Mouse (Mus musculus) CD8-positive naive resting alpha-beta T cell, adult 2 months (primary cell): ENCODE results near the gene Lhx8.

Experiments used
- DNase-seq, 2 experiments: peaks; one replicate each; pipeline ENCODE4 v3.0.0; 2022; ENCODE audit warnings: low read depth in 2 of 2, low spot score in 2 of 2

The Lhx8 gene

GRCm38 (mm10) chr3:154327110-154327882 lies 3.2 kb downstream of the Lhx8 start:
- DNase-seq: no peak

DNA sequence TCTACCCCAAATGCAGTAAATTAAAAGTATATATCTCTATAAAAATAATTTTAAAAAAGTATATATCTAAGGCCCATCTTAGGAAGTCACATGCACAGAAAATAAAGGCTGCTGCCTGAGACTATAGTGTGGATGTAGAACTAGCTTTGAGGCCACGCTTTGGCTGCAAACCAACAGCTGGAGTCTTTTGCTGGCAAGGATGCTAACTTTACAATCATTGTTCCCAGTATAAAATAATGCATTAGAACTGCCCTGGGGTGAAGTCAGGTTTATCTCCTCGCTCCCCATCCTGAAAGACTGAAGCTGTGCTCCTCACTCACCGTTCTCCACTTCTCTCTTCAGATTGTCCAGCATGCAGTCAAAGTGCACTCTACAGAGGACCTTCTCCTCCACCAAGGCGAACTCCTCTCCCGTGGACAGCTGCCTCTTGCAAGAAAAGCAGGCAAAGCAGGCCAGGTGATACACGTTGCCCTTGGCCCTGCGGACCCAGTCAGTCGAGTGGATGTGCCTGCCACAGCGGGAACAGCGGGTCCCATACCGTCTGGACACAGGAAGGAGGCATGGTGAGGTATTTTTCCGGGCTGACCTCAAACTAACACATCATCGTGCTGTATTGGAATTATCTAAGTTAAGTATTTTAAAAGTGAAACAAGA lies 8.4 kb downstream of the Lhx8 start:
- no peak for DNase-seq

DNA sequence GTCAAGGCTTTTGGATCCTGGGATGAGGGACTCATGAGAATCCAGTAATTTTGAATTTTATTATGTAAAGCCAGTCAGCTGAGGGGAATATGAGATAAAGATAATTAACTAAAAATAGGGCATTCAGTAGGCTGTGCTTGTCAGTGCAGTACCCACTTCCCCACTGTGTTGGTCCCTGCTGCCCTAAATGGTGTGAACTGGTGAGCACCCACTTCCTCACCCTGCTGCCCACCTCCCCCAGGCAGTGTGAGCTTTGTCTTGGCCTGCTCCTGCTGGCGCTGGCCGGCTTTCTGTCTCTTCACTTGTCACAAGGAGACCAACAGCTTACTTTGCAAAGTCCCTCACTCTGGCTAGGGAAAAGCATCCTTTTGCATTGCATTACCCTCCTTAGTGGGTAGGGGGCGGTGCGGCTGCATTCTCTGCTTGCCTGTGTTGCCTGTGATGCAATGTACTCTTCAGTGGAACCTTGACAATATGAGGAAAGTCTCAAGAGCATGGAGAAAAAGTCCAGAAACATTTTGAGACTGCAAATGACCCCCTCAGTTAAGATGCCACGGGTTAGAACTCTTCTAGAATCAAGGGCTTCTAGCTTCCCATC lies 12.7 kb downstream of the Lhx8 start:
- no peak for DNase-seq

DNA sequence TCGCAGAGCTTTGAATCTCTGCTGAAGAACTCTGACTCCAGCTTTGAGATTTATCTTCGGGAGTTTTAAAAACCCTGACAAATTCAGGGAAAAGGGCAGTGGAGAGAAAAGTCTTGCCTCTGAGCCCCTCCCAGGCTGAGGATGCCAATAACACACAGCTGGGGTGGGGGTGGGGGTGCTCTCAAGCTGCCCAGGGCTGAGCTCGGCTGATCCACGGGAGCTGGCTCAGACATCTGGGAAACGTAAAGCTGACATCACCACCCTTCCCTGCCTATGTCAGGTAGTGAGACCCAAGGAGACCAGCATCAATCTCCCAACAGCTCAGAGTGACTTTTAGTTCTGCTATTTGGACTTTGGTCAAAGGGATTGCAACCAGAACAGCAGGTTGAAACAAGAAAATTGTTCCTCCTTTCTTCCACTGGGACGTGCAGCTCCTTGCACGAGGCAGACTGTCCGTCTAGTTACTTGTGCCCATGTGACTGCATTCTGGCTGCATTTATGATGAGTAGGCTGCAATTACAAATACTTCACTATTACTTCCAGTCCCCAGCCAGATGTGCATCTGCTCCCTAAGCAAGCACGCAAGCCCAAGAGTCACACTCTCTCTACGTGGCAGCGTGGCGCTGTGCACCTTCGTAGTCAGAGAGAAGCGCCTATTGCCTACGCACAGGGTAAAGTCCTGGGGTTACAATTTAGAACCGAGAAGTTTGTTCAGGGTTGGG lies 25.1 kb downstream of the Lhx8 start:
- no peak for DNase-seq

GRCm38 (mm10) chr3:154301102-154301501 lies 29.4 kb downstream of the Lhx8 start:
- DNase-seq: no peak

DNA sequence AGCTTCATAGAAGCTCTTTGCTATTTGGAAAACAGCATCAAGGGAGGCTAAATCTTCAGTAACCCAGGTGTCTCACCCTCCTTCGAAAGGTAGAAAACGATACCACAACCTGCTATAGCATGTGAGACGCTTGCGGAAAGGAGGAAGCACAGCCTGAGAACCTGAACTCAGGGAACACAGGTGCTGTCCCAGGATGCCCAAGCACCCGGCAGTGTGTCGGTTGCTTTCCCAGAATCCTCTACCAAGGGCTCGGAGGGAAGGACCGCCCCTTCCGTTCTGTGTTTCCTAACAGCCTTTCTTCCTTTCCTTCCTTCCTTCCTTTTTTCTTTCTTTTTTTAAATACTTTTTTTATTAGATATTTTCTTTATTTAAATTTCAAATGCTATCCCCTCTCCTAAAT lies 30.5 kb downstream of the Lhx8 start:
- DNase-seq: no peak

DNA sequence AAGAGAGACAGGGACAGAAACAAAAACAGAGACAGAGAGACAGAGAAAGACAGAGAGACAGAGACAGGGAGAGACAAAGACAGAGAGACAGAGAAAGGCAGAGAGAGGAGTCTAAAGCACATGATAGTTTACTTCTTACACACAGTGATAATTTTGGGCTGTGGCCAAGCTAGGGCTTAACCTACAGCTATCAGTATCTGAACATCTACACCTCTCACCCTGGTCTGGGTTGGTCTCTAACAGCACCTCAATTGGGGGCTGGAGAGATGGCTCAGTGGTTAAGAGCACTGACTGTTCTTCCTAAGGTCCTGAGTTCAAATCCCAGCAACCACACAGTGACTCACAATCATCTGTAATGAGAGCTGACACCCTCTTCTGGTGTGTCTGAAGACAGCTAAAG lies 32.0 kb downstream of the Lhx8 start:
- DNase-seq: no peak

DNA sequence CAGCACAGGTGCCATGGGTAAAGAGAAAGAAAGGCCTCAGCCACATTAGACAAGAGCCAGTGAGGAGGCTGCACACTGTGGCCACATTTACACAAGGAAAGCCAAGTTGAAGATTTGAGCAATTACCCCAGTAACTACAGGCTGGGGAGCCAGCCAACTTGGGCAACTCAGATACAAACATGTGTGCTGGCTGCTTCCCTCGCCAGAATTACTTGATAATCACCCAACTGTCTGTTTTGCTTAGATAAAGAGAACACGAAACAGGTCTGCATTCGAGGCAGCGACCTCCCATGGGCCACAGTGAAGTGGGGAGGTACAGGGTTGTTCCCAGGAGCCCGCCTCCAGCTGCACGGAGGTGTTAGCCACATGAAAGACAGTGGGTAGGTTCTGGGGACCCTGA lies 33.0 kb downstream of the Lhx8 start:
- DNase-seq: no peak

DNA sequence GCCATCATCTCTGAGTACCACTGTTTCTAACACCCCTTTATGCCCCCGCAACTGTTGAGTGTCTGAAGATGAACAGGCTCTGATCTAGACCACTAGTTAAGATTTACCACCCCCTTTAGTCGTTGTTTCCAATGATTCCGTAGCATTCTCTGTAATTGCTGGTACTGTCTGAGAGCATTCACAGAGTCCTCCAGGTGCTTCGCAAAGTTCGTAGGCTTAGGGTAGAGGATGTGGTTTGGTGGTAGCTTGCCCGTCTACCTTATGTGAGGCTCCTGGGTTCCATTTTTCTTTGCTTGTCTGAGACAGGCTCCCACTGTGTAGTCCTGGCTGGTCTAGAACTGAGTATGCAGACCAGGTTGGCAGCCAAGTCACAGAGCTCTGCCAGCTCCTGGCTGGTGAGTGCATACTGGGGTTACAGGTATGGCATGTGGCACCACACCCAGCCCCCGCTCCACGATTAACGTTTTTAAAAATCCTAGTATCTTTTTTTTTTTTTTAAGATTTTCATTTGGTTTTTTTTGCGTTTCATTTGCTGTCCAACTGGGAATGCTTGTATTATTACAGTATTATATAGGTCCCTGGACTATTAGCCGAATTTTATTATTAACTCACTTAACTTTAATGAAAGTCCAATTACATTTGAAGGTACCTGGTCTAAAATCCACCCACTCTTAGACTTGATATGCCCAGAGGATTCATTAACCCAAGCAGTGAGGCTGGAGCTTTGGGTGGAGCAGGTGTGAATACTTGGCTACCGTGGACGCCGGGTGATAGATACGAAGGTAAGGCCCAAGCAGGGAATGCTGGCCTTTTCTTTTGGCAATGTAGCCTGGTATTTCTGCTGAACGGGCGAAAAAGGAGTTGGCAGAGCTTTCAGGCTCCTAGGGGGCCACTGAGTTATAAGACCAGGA lies 35.3 kb downstream of the Lhx8 start:
- no peak for DNase-seq

- DNase-seq: no peak
Observed at GRCm38 (mm10) chr3:154293839-154294490, 36.5 kb downstream of the Lhx8 start.

DNA sequence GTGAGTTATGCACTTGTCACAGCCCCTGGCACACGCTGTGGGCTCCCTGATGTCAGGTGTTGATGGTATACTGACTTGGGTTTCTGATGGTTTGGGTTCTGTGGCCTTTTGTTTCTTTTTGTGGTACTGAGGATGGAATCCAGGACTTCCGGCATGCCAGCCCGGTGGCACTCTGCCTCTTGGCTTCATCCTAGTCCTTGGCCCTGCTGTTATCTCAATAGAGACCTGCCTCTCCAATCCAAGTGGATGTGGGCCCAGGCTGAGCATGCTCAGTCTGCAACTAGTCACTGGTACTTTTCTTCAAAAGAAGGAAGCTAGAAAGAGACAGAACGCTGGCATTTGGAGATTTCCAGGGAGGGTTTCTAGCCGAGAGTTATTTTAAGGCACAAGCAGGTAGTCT lies 38.3 kb downstream of the Lhx8 start:
- no peak for DNase-seq

GRCm38 (mm10) chr3:154290351-154290750 lies 40.1 kb downstream of the Lhx8 start:
- DNase-seq: no peak

- no peak for DNase-seq
Observed at GRCm38 (mm10) chr3:154288429-154289069, 41.9 kb downstream of the Lhx8 start.

DNA sequence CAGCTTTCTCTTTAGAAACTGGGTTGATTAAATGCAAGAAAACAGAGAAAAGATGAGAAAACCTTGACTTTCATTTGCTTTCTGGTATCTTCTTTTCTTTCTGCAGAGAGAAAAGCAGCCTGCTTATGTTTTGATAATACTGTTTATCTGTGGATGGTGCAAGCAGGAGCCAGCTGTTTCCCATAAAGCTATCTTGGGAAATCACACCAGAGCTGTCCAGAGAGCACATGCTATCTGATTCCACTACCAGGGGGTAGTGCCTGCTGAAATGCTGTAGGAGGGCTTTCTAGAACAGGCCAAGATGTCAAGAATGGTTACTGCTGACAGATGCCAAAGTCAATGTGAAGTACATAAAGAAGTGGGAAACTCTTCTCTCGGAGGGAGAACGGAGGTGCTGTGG lies 43.2 kb downstream of the Lhx8 start:
- DNase-seq: no peak

GRCm38 (mm10) chr3:154285351-154285750 lies 45.1 kb downstream of the Lhx8 start:
- no peak for DNase-seq

GRCm38 (mm10) chr3:154284260-154284659 lies 46.2 kb downstream of the Lhx8 start:
- DNase-seq: no peak

DNA sequence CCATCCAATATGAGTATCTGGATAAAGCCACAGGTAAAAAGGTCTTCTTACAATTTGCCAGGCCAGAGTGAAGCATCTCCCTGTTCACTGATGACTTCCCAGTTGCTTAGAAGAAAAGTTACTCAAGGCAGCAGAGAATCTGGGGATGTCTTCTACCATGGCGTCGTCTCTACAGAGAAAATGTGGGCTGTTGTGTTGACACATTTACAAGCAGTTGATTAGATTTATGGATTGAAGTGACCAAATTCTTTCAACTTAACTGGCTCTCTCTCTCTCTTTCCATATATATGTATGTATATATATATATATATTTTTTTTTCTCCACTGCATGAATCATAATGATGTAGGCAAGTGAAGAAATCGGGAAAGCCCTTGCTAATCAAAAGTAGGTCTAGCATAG lies 55.8 kb downstream of the Lhx8 start:
- DNase-seq: no peak

DNA sequence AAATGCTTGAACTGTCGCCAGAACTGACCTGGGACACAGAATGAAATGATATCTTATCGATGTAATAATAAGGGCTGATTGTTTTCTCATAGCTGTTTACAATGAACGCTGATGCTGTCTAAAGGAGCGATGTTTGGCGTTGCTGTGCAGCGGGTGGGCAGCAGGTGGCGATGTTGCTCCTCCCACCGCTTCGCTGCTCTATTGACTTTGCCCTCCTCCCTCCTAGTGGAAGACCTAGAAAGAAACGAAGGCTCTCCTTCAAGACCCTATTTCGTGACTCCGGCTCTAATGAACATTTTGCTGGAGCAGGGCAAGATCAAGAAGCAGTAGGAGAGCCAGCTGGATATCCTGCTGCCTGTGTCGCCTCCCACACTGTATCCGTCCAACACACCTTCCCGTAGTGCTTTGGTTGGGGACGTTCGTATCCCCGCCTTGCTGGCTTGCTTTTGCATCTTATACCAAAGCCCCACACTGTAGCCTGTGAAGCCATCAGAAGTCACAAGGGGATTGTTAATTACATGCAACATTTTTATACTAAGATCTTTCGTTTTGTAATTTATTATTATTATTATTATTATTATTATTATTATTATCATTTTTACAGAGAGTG lies 60.6 kb downstream of the Lhx8 start:
- no peak for DNase-seq

DNA sequence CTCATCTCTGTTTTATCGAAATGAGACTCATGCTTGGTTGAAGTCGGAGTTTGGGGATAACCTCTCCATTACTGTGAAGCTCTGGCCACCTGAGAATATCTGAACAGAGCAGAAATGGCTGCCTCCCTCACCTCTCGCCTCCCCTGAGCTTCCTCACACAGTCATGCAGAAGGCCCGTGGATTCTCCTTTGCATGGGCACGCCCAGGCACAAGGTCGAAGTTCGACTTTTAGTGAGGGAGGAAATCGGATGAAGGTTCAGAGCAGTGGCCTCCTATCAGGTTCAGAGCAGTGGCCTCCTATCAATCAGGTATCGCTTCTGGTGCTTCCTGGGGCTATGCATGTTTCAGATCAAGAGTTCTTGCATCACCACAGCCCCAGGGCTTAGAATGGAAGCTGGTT lies 62.1 kb downstream of the Lhx8 start:
- no peak for DNase-seq
